Mouse (Mus musculus) frontal cortex, postnatal 10 days (tissue): ENCODE results near the gene Wfdc3.

Source experiments
- DNase-seq, 2 experiments: peaks; one replicate each; pipeline ENCODE4 v3.0.0; 2022; ENCODE audit warnings: low spot score in 2 of 2, mixed read lengths in 1 of 2

Gene Wfdc3

GRCm38 (mm10) chr2:164745843-164746479 lies at the start of gene Wfdc3, which contains the start of gene Dnttip1:
Gene Wfdc3 (minus strand): TSS chr2:164745931.
Gene Dnttip1 (plus strand): TSS chr2:164745983.
- DNase-seq: peak; percentile 88 to 95

GRCm38 (mm10) chr2:164794293-164794692 lies 48.6 kb upstream of the Wfdc3 start:
- peak; percentile 68 to 74 for DNase-seq

- DNase-seq: no peak
Observed at GRCm38 (mm10) chr2:164793772-164794171, 48.0 kb upstream of the Wfdc3 start.

GRCm38 (mm10) chr2:164793236-164793635 lies 47.5 kb upstream of the Wfdc3 start:
- no peak for DNase-seq

GRCm38 (mm10) chr2:164792400-164793190 lies 46.9 kb upstream of the Wfdc3 start:
- no peak for DNase-seq

GRCm38 (mm10) chr2:164791841-164792261 lies 46.1 kb upstream of the Wfdc3 start:
- DNase-seq: no peak

GRCm38 (mm10) chr2:164790451-164790850 lies 44.7 kb upstream of the Wfdc3 start:
- DNase-seq: no peak

GRCm38 (mm10) chr2:164788411-164788810 lies 42.7 kb upstream of the Wfdc3 start:
- no peak for DNase-seq

- DNase-seq: no peak
Observed at GRCm38 (mm10) chr2:164787779-164788178, 42.0 kb upstream of the Wfdc3 start.

GRCm38 (mm10) chr2:164787032-164787431 lies 41.3 kb upstream of the Wfdc3 start:
- DNase-seq: no peak

- DNase-seq: no peak
Observed at GRCm38 (mm10) chr2:164786388-164786885, 40.7 kb upstream of the Wfdc3 start.

GRCm38 (mm10) chr2:164785481-164786387 lies 40.0 kb upstream of the Wfdc3 start, which contains the start of gene Snx21:
Gene Snx21 (plus strand): TSS chr2:164785823.
- DNase-seq: peak; percentile 73 to 81

GRCm38 (mm10) chr2:164784869-164785420 lies 39.2 kb upstream of the Wfdc3 start:
- no peak for DNase-seq

GRCm38 (mm10) chr2:164783926-164784581 lies 38.3 kb upstream of the Wfdc3 start:
- DNase-seq: no peak

GRCm38 (mm10) chr2:164781876-164782275 lies 36.1 kb upstream of the Wfdc3 start:
- DNase-seq: no peak

- no peak for DNase-seq
Observed at GRCm38 (mm10) chr2:164779481-164780086, 33.9 kb upstream of the Wfdc3 start, which contains the start of gene Tnnc2. Gene Tnnc2 (minus strand): TSS chr2:164779967.

- no peak for DNase-seq
Observed at GRCm38 (mm10) chr2:164778809-164779208, 33.1 kb upstream of the Wfdc3 start.

GRCm38 (mm10) chr2:164778015-164778287 lies 32.2 kb upstream of the Wfdc3 start:
- no peak for DNase-seq

- no peak for DNase-seq
Observed at GRCm38 (mm10) chr2:164777246-164778014, 31.7 kb upstream of the Wfdc3 start.

GRCm38 (mm10) chr2:164776801-164777200 lies 31.1 kb upstream of the Wfdc3 start:
- DNase-seq: no peak
